In the genomic region with DNA sequence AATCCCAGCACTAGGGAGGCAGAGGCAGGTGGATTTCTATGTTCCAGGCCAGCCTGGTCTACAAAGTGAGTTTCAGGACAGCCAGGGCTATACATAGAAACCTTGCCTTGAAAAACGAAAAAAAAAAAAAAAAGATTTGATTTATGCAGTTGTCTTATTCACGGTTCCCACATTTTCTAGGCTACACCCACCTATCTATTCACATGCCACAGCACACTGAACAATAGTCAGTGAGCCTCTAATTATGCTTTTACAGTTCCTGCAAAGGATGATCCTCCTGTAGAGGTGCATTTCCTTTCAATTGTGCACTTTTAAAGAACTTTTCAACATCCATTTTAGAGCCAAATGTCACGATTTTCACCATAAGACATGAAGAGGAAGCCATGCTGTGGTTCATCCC, we compare ENCODE assay signal across 15 mouse cellular contexts.
DNase-seq lines count a peak whose midpoint lies in the region; ATAC-seq lines count a peak whose summit lies in the region.
"Had no signal": no experiment of that assay in that cellular context is flagged by ENCODE, and none has a peak within 500 bp of the region (broad histone marks: within the 10 kb centered on the region; RNA-seq: fewer than 3 reads in every experiment).

No protein-coding gene starts in this region.

- no peak for DNase-seq in frontal cortex, postnatal 36 days (ENCODE audit: low spot score in 2 of 2)
- DNase-seq in brain, adult 2 months (ENCODE audit: low read depth, low spot score), result peak; percentile 63
- DNase-seq in telencephalon, adult 2 months (ENCODE audit: low read depth, low spot score), result peak; percentile 42
- DNase-seq in heart, adult 9 months (ENCODE audit: low spot score in 2 of 2), result no peak
- DNase-seq: adrenal gland, adult 2 months; adrenal gland, postnatal 10 days; adrenal gland, postnatal 25 days; cerebellum, adult 11-12 months; cerebellum, adult 2 months; cerebellum, adult 9-10 months; cerebellum, postnatal 10 days; cerebellum, postnatal 25 days had no signal

- peak; percentile 75 for ATAC-seq in frontal cortex, adult (ENCODE audit: low TSS enrichment)
- ATAC-seq: forebrain, embryonic 13.5 days; forebrain, embryonic 16.5 days had no signal

Comparison
In these comparisons a context has a peak if more than half of its experiments do, and no peak if none do; other contexts are left out.
1. DNase-seq: peak in brain, adult 2 months (single experiment) and telencephalon, adult 2 months (single experiment); none in frontal cortex, postnatal 36 days (0 of 2) and heart, adult 9 months (0 of 2).